Mouse (Mus musculus) limb, embryonic 10.5 days (tissue): ENCODE results near the gene Tomm34. TPM values are rescaled to one million over a fixed set of nuclear protein-coding genes. Genes with fewer than 3 reads are reported as not detected.

Source experiments
- DNase-seq: peaks from one replicate; pipeline ENCODE4 v3.0.0-alpha.2; 2017; ENCODE audit warnings: low spot score
- H3K27ac ChIP-seq: fragments of 300-500 bp; sonication (generic); 2 replicates; pipeline ENCODE4 v1.5.1; 2016; ENCODE audit warnings: mild to moderate bottlenecking
- H3K27me3 ChIP-seq: fragments of 300-500 bp; sonication (generic); 2 replicates; pipeline ENCODE4 v1.6.1; 2016; ENCODE audit warnings: low read depth, mild to moderate bottlenecking; ENCODE audit not compliant: poor library complexity, severe bottlenecking
- H3K36me3 ChIP-seq: fragments of 300-500 bp; sonication (generic); 2 replicates; pipeline ENCODE4 v1.6.1; 2016; ENCODE audit warnings: mild to moderate bottlenecking, moderate library complexity
- H3K4me1 ChIP-seq: fragments of 300-500 bp; sonication (generic); 2 replicates; pipeline ENCODE4 v1.6.1; 2016
- H3K4me3 ChIP-seq: fragments of 300-500 bp; sonication (generic); 2 replicates; pipeline ENCODE4 v1.5.1; 2016; ENCODE audit warnings: mild to moderate bottlenecking, moderate library complexity
- H3K9me3 ChIP-seq: fragments of 300-500 bp; sonication (generic); replicated peaks from 2 replicates; pipeline ENCODE4 v1.6.1; 2016; ENCODE audit warnings: mild to moderate bottlenecking
- WGBS: fragments of 180-500 bp; shearing (Covaris S2); methylation state at CpG from one replicate; pipeline ENCODE4 v1.1.7; 2016; 5-methylcytosine and 5-hydroxymethylcytosine counted together
- polyA plus RNA-seq: library from polyadenylated mRNA; unstranded; fragments of >200 nt; fragmentation: Nextera tagmentation; extraction: Ambion mirVana; gene quantifications from 2 replicates; pipeline ENCODE4 v1.2.1, GENCODE M21; 2016

Gene Tomm34
- polyA plus RNA-seq, 1 experiment from 2014 or later = 60.3 TPM

- Histone ChIP-seq H3K27ac (no peak within 1 kb of the TSS), H3K4me1 (no peaks in the 10 kb centered on the region), H3K4me3 (no peak within 1 kb of the TSS), H3K27me3 (no peaks in the 10 kb centered on the region), H3K9me3 (no peaks in the 10 kb centered on the region), H3K36me3 (0 out of 2 replicates have a peak, but pooled peaks cover 2% of the 10 kb centered on the region)
- DNase-seq = no peak
- 83% methylated on average over 16 of the region's 16 CpGs for WGBS
These were observed 45.8 kb downstream of the Tomm34 start, which contains the start of gene Pabpc1l for GRCm38 (mm10) chr2:164025150-164025549. Pabpc1l (plus strand) TSS chr2:164025450.

- no peak overlapping the region for H3K4me3 ChIP-seq
- WGBS = 61% methylated on average over 2 of the region's 2 CpGs
- H3K9me3 ChIP-seq = no peaks in the 10 kb centered on the region
- no peak overlapping the region for H3K27ac ChIP-seq
- no peaks in the 10 kb centered on the region for H3K27me3 ChIP-seq
- DNase-seq = no peak
- H3K36me3 ChIP-seq = peaks cover 32% of the 10 kb centered on the region
- no peaks in the 10 kb centered on the region for H3K4me1 ChIP-seq
These were observed 48.9 kb downstream of the Tomm34 start for GRCm38 (mm10) chr2:164022104-164022503.

GRCm38 (mm10) chr2:164019943-164020342 is 51.0 kb downstream of the Tomm34 start:
- Histone ChIP-seq H3K27ac (no peak overlapping the region), H3K4me3 (no peak overlapping the region), H3K9me3 (no peaks in the 10 kb centered on the region), H3K36me3 (peaks cover 54% of the 10 kb centered on the region), H3K27me3 (no peaks in the 10 kb centered on the region), H3K4me1 (no peaks in the 10 kb centered on the region)
- WGBS = 93% methylated on average over 4 of the region's 4 CpGs
- DNase-seq = no peak

GRCm38 (mm10) chr2:164018910-164019309 is 52.1 kb downstream of the Tomm34 start:
- Histone ChIP-seq H3K9me3 (no peaks in the 10 kb centered on the region), H3K36me3 (peaks cover 64% of the 10 kb centered on the region), H3K4me3 (no peak overlapping the region), H3K27me3 (no peaks in the 10 kb centered on the region), H3K27ac (no peak overlapping the region), H3K4me1 (no peaks in the 10 kb centered on the region)
- DNase-seq = no peak
- 90% methylated on average over 3 of the region's 3 CpGs for WGBS

- H3K9me3 ChIP-seq = no peaks in the 10 kb centered on the region
These were observed 55.7 kb downstream of the Tomm34 start for GRCm38 (mm10) chr2:164015304-164015703.

GRCm38 (mm10) chr2:164010944-164011343 is 60.0 kb downstream of the Tomm34 start:
- WGBS = 92% methylated on average over 3 of the region's 3 CpGs
- H3K36me3 ChIP-seq = peaks cover 55% of the 10 kb centered on the region

More at GRCm38 (mm10) chr2:164015304-164015703, 55.7 kb downstream of the Tomm34 start:
- Histone ChIP-seq H3K27ac (no peak overlapping the region), H3K27me3 (no peaks in the 10 kb centered on the region), H3K4me3 (no peak overlapping the region), H3K4me1 (no peaks in the 10 kb centered on the region), H3K36me3 (peaks cover 95% of the 10 kb centered on the region)
- no peak for DNase-seq
- 95% methylated on average over 16 of the region's 16 CpGs for WGBS

GRCm38 (mm10) chr2:164010496-164010895 is 60.5 kb downstream of the Tomm34 start:
- Histone ChIP-seq H3K27ac (no peak overlapping the region), H3K4me1 (peaks cover 13% of the 10 kb centered on the region), H3K4me3 (no peak overlapping the region), H3K27me3 (no peaks in the 10 kb centered on the region), H3K9me3 (no peaks in the 10 kb centered on the region), H3K36me3 (peaks cover 50% of the 10 kb centered on the region)
- WGBS = 88% methylated on average over 5 of the region's 5 CpGs
- DNase-seq = no peak

More at GRCm38 (mm10) chr2:164010944-164011343, 60.0 kb downstream of the Tomm34 start:
- DNase-seq = no peak
- H3K27me3 ChIP-seq = no peaks in the 10 kb centered on the region
- H3K27ac ChIP-seq = no peak overlapping the region
- H3K4me3 ChIP-seq = no peak overlapping the region
- H3K9me3 ChIP-seq = no peaks in the 10 kb centered on the region
- peaks cover 10% of the 10 kb centered on the region for H3K4me1 ChIP-seq

- H3K4me1 ChIP-seq = peaks cover 16% of the 10 kb centered on the region
- WGBS = 93% methylated on average over 6 of the region's 6 CpGs
These were observed 61.7 kb downstream of the Tomm34 start for GRCm38 (mm10) chr2:164009227-164009626.

GRCm38 (mm10) chr2:164007987-164008545 is 62.9 kb downstream of the Tomm34 start:
- Histone ChIP-seq H3K27ac (no peak overlapping the region), H3K27me3 (no peaks in the 10 kb centered on the region), H3K4me1 (peaks cover 16% of the 10 kb centered on the region), H3K4me3 (no peak overlapping the region), H3K9me3 (no peaks in the 10 kb centered on the region), H3K36me3 (peaks cover 36% of the 10 kb centered on the region)
- 91% methylated on average over 2 of the region's 2 CpGs for WGBS
- DNase-seq = no peak

More at GRCm38 (mm10) chr2:164009227-164009626, 61.7 kb downstream of the Tomm34 start:
- Histone ChIP-seq H3K4me3 (no peak overlapping the region), H3K27ac (no peak overlapping the region), H3K36me3 (peaks cover 41% of the 10 kb centered on the region), H3K9me3 (no peaks in the 10 kb centered on the region), H3K27me3 (no peaks in the 10 kb centered on the region)
- DNase-seq = no peak

GRCm38 (mm10) chr2:164007547-164007946 is 63.4 kb downstream of the Tomm34 start:
- H3K36me3 ChIP-seq = peaks cover 33% of the 10 kb centered on the region
- H3K4me1 ChIP-seq = peaks cover 16% of the 10 kb centered on the region
- H3K27me3 ChIP-seq = no peaks in the 10 kb centered on the region
- H3K9me3 ChIP-seq = no peaks in the 10 kb centered on the region
- DNase-seq = no peak
- no peak overlapping the region for H3K27ac ChIP-seq
- WGBS = 91% methylated on average over 8 of the region's 8 CpGs
- H3K4me3 ChIP-seq = no peak overlapping the region

GRCm38 (mm10) chr2:164006932-164007331 is 64.0 kb downstream of the Tomm34 start:
- WGBS = 76% methylated on average over 10 of the region's 10 CpGs
- Histone ChIP-seq H3K27me3 (no peaks in the 10 kb centered on the region), H3K4me1 (peaks cover 16% of the 10 kb centered on the region), H3K27ac (no peak overlapping the region), H3K9me3 (no peaks in the 10 kb centered on the region), H3K4me3 (no peak overlapping the region), H3K36me3 (peaks cover 30% of the 10 kb centered on the region)
- no peak for DNase-seq

- no peak for DNase-seq
- Histone ChIP-seq H3K36me3 (peaks cover 24% of the 10 kb centered on the region), H3K27ac (no peak overlapping the region), H3K9me3 (no peaks in the 10 kb centered on the region), H3K4me1 (peaks cover 16% of the 10 kb centered on the region), H3K27me3 (no peaks in the 10 kb centered on the region), H3K4me3 (no peak overlapping the region)
- 77% methylated on average over 5 of the region's 5 CpGs for WGBS
These were observed 66.5 kb downstream of the Tomm34 start for GRCm38 (mm10) chr2:164004503-164004902.
